Mouse (Mus musculus): Measurements from ENCODE around the gene Gys1.

DNA sequence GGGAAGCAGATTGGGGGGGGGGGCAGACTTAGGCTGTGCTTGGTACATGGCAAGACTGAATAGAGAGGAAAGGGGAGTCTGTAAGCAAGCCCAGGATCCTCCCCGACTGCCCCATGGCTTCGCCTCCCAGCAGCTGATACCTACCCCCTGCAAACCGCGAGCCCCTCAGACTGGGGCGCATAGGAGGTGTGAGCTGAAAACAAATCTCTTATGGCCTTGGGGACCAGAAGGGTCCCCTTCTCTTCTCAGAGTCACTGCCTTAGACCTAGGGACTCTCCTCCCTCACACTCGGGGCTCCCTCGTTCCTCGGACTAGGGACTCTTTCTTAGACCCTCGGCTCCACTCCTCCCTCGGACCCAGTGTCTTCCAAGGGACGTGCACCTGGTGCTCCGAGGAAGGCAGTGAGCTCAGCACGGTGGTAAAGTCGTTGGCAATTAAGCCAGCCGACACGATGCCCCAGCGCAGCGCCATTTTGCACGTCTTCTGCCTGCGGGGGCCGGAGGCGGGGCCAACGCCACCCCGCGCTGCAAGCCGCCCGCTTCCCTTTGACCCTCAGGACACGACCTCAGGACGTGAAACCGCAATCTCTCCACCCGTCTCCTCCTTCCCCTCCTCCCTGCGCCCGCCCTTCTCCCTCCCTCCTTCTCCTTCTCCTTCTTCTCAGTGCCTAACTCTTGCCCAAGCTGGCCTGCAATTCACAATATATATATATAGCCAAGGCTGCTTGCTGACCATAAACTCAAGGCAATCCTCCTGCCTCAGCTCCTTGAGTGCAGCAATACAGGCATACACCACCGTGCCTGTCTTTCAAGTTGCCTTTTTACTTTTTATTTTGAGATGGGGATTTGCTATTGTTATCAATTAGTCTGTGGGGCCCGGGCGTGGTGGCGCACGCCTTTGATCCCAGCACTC is 53.9 kb downstream of the Gys1 start, which contains the start of gene Dhdh:
- TF ChIP-seq EP300 (optimal IDR thresholded peaks at IDR 0.05) (no peak), CTCF (IDR thresholded peaks at IDR 0.05; ENCODE audit: low read depth) (no peak)

All from stomach, postnatal 0 days (tissue).